Mouse (Mus musculus) heart, postnatal 25 days (tissue): ENCODE results near the gene Gcc2. TPM values are rescaled to one million over a fixed set of nuclear protein-coding genes. Genes with fewer than 3 reads are reported as not detected.

Experiments
- total RNA-seq, 2 experiments: library from RNA; stranded (reverse); gene quantifications; 2 replicates each; pipeline ENCODE4 v1.2.3; 2021

Gene Gcc2
- total RNA-seq, 2 experiments from 2014 or later: 28.5 to 33.6 TPM

Other genes with a start within 250 kb of the Gcc2 start
- gene AW822073, start 30.6 kb upstream of the Gcc2 start, total RNA-seq: not detected
- not detected for gene Duxf3, start 22.8 kb upstream of the Gcc2 start, total RNA-seq
- not detected for gene Gm4981, start 18.8 kb upstream of the Gcc2 start, total RNA-seq
- gene Lims1, start 68.0 kb downstream of the Gcc2 start, total RNA-seq: 100 to 1,000 TPM; 168 to 192 TPM
- 10 to 100 TPM; 43.9 to 50.9 TPM for gene Ranbp2, start 191.4 kb downstream of the Gcc2 start, total RNA-seq
- under 1 TPM; 0.50 to 0.75 TPM for gene Ccdc138, start 242.5 kb downstream of the Gcc2 start, total RNA-seq